Mouse (Mus musculus) liver, embryonic 14.5 days (tissue): Measurements from ENCODE around the gene Gm20431. TPM values are rescaled to one million over a fixed set of nuclear protein-coding genes. Genes with fewer than 3 reads are reported as not detected.

Experiments
- ATAC-seq: fragments of 200-750 bp; cut with Nextera tagmentation; 2 replicates; pipeline ENCODE4 v1.8.0; 2017; ENCODE audit warnings: moderate number of reproducible peaks, mild to moderate bottlenecking, moderate library complexity; ENCODE audit not compliant: insufficient read depth
- DNase-seq, 3 experiments: peaks; one replicate each; pipeline ENCODE4 v3.0.0-alpha.2; 2012 to 2013; ENCODE audit warnings: low read depth in 3 of 3, low spot score in 3 of 3
- H3K27ac ChIP-seq: fragments of 300-500 bp; sonication (generic); 2 replicates; pipeline ENCODE4 v1.5.1; 2014; ENCODE audit warnings: moderate library complexity, mild to moderate bottlenecking, control low read depth, inconsistent platforms
- H3K27me3 ChIP-seq: fragments of 300-500 bp; sonication (generic); 2 replicates; pipeline ENCODE4 v1.6.1; 2014; ENCODE audit warnings: mild to moderate bottlenecking, low read length, moderate library complexity; ENCODE audit not compliant: control insufficient read depth, insufficient read depth
- H3K36me3 ChIP-seq: fragments of 300-500 bp; sonication (generic); replicated peaks from 2 replicates; pipeline ENCODE4 v1.6.1; 2014; ENCODE audit warnings: low read depth; ENCODE audit not compliant: control insufficient read depth, insufficient read depth
- H3K4me1 ChIP-seq, 2 experiments: fragments of 200-500 bp in 1 of 2; fragments of 300-500 bp in 1 of 2; sonication (generic) in 1 of 2; replicated peaks; 2 replicates each; pipeline ENCODE4 v1.6.1; 2012 to 2014; ENCODE audit warnings: antibody characterized with exemption in 1 of 2, inconsistent platforms in 1 of 2, low read length in 1 of 2; ENCODE audit not compliant: control insufficient read depth in 2 of 2, insufficient read depth in 2 of 2
- H3K4me2 ChIP-seq: fragments of 300-500 bp; sonication (generic); 2 replicates; pipeline ENCODE4 v1.6.1; 2014; ENCODE audit warnings: low read depth, mild to moderate bottlenecking, control low read depth, moderate library complexity
- H3K4me3 ChIP-seq, 2 experiments: fragments of 200-500 bp in 1 of 2; fragments of 300-500 bp in 1 of 2; sonication (generic) in 1 of 2; 2 replicates each; pipeline ENCODE4 v1.5.1; 2012 to 2014; ENCODE audit warnings: low read depth in 2 of 2, low read length in 2 of 2, mild to moderate bottlenecking in 2 of 2, control low read depth in 1 of 2, inconsistent platforms in 1 of 2, moderate library complexity in 1 of 2; ENCODE audit not compliant: insufficient read depth in 1 of 2
- H3K9ac ChIP-seq: fragments of 300-500 bp; sonication (generic); replicated peaks from 2 replicates; pipeline ENCODE4 v1.6.1; 2014; ENCODE audit warnings: mild to moderate bottlenecking, control low read depth, moderate library complexity
- H3K9me3 ChIP-seq: fragments of 300-500 bp; sonication (generic); 2 replicates; pipeline ENCODE4 v1.6.1; 2016; ENCODE audit warnings: low read length, mixed read lengths; ENCODE audit not compliant: control insufficient read depth
- CTCF ChIP-seq: IDR thresholded peaks from 2 replicates; pipeline ENCODE4 v1.5.1; 2016; ENCODE audit warnings: antibody characterized with exemption, low read depth, control low read depth
- EP300 ChIP-seq: IDR thresholded peaks from 2 replicates; pipeline ENCODE4 v1.6.1; 2016; ENCODE audit warnings: antibody characterized with exemption, low read depth
- WGBS: fragments of 180-500 bp; shearing (Covaris S2); extraction: QIAGEN DNeasy Blood & Tissue Kit; methylation state at CpG from one replicate; pipeline ENCODE4 v1.1.7; 2014; ENCODE audit not compliant: insufficient replicate concordance; 5-methylcytosine and 5-hydroxymethylcytosine counted together
- polyA plus RNA-seq, 2 experiments: library from polyadenylated mRNA; depleted of rRNA in 1 of 2; stranded (reverse) in 1 of 2; unstranded in 1 of 2; fragments of >200 nt; fragmentation: Nextera tagmentation in 1 of 2; extraction: Ambion mirVana in 1 of 2; gene quantifications; 2 replicates each; pipeline versions ENCODE4 v1.2.1 to v1.2.3; 2012 to 2014

The Gm20431 gene
- polyA plus RNA-seq, 2 experiments = 0.96 TPM; not detected in 1

GRCm38 (mm10) chr2:167627019-167627418 lies 34.3 kb downstream of the Gm20431 start:
- ATAC-seq (no peak), DNase-seq (no peak)
- WGBS = 72% methylated on average over 7 of the region's 7 CpGs
- peaks cover 33 to 50% of the 10 kb centered on the region in 2 experiments for H3K4me1 ChIP-seq
- H3K27ac ChIP-seq = peak overlapping the region; percentile 96
- H3K36me3 ChIP-seq = peaks cover 33% of the 10 kb centered on the region
- H3K4me2 ChIP-seq = peak overlapping the region; percentile 75
- H3K27me3 ChIP-seq = no peaks in the 10 kb centered on the region
- H3K9me3 ChIP-seq = no peaks in the 10 kb centered on the region
- peak overlapping the region in 1 of 2 experiments; percentile 54; a peak in 2 of 4 replicates for H3K4me3 ChIP-seq
- TF ChIP-seq EP300 (no peak), CTCF (no peak)
- H3K9ac ChIP-seq = peak overlapping the region; percentile 84

DNA sequence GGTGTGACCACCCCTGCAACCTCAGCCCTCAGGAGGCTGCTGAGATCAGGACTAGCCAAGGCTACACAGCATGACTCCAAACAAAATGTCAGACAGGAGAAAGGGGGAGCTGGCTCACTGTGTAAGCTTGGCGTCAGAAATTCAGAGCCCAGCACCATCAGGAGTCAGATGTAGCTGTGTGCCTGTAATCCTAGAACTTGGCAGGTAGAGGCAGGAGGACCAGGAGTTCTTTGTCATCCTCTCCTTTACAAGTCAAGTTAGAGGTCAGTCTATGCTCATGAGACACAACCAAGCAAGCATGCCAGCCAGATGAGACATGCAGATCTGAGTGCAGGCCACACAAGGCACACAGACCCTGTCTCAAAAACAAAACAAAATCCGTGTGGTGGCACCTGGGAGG lies 35.6 kb downstream of the Gm20431 start:
- Histone ChIP-seq H3K9me3 (no peaks in the 10 kb centered on the region), H3K27ac (peak overlapping the region; percentile 62), H3K36me3 (peaks cover 33% of the 10 kb centered on the region), H3K9ac (0 out of 2 replicates have a peak overlapping the region, but pooled peaks have one; percentile 24), H3K4me3 (no peak overlapping the region), H3K4me2 (peak overlapping the region; percentile 1; the same call in 1 of the 2 replicates), H3K27me3 (no peaks in the 10 kb centered on the region), H3K4me1 (peaks cover 33 to 55% of the 10 kb centered on the region in 2 experiments)
- WGBS = 67% methylated on average over 2 of the region's 2 CpGs
- ATAC-seq = no peak
- DNase-seq = no peak
- TF ChIP-seq CTCF = no peak
- TF ChIP-seq EP300 = no peak

GRCm38 (mm10) chr2:167624368-167625075 lies 36.8 kb downstream of the Gm20431 start:
- DNase-seq = no peak
- Histone ChIP-seq H3K27ac (no peak overlapping the region), H3K9ac (no peak overlapping the region)

GRCm38 (mm10) chr2:167622965-167623364 lies 38.3 kb downstream of the Gm20431 start:
- no peaks in the 10 kb centered on the region for H3K27me3 ChIP-seq
- H3K4me3 ChIP-seq = no peak overlapping the region
- DNase-seq = no peak
- no peaks in the 10 kb centered on the region for H3K9me3 ChIP-seq
- 58% methylated on average over 5 of the region's 5 CpGs for WGBS
- H3K4me1 ChIP-seq = peaks cover 18 to 32% of the 10 kb centered on the region in 2 experiments
- H3K4me2 ChIP-seq = peak overlapping the region; percentile 18; the same call in 1 of the 2 replicates
- ATAC-seq = no peak
- H3K9ac ChIP-seq = no peak overlapping the region
- peaks cover 41% of the 10 kb centered on the region for H3K36me3 ChIP-seq
- H3K27ac ChIP-seq = peak overlapping the region; percentile 46
- no peak for TF ChIP-seq CTCF
- no peak for TF ChIP-seq EP300

More at GRCm38 (mm10) chr2:167624368-167625075, 36.8 kb downstream of the Gm20431 start:
- H3K27me3 ChIP-seq = no peaks in the 10 kb centered on the region
- no peak for TF ChIP-seq CTCF
- TF ChIP-seq EP300 = no peak
- peaks cover 28 to 44% of the 10 kb centered on the region in 2 experiments for H3K4me1 ChIP-seq
- H3K9me3 ChIP-seq = no peaks in the 10 kb centered on the region
- H3K36me3 ChIP-seq = peaks cover 33% of the 10 kb centered on the region
- ATAC-seq = no peak
- no peak overlapping the region for H3K4me3 ChIP-seq
- 88% methylated on average over 6 of the region's 6 CpGs for WGBS
- no peak overlapping the region for H3K4me2 ChIP-seq

DNA sequence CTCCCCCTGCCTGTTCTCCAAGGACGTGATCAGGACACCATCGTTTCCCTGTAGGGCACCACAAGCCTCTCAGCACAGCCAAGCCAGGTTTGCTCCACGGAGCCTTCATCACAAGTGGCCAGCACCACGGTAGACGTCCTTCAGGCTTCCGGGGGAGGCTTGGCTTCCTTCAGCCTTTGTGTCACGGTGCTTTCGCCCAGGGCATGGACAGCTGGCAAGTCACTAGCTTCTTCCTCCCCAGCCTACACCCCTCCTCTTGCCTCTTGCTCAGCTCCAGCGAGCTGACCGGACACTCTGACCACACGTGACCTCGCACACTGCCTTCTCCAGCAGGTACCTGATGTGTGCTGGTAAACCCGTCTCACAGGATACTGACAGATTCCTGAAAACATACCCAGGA lies 38.9 kb downstream of the Gm20431 start:
- ATAC-seq (no peak), DNase-seq (no peak)
- H3K9me3 ChIP-seq = no peaks in the 10 kb centered on the region

More for the DNA sequence above, 38.9 kb downstream of the Gm20431 start:
- no peak overlapping the region for H3K27ac ChIP-seq
- H3K4me3 ChIP-seq = no peak overlapping the region
- peaks cover 12 to 26% of the 10 kb centered on the region in 2 experiments for H3K4me1 ChIP-seq
- no peak for TF ChIP-seq CTCF
- TF ChIP-seq EP300 = no peak
- no peak overlapping the region for H3K4me2 ChIP-seq
- no peaks in the 10 kb centered on the region for H3K27me3 ChIP-seq
- H3K9ac ChIP-seq = no peak overlapping the region
- WGBS = 79% methylated on average over 13 of the region's 13 CpGs
- peaks cover 41% of the 10 kb centered on the region for H3K36me3 ChIP-seq
